Mouse (Mus musculus): ENCODE measurements at regions not wholly inside any gene's neighbourhood (a gene's known extent, or its start where the extent isn't known, plus 50 kb on each side); places are given as distances from the start of the nearest gene placed in this dataset.

GRCm38 (mm10) chr10:117544680-117545546 lies 84.4 kb upstream of the Cpm start:
- ATAC-seq (replicated peaks; ENCODE audit: low FRiP score, low TSS enrichment, poor library complexity, severe bottlenecking) = no peak

- ATAC-seq (replicated peaks; ENCODE audit: low FRiP score, low TSS enrichment, poor library complexity, severe bottlenecking) = no peak
These were observed 85.2 kb upstream of the Cpm start for GRCm38 (mm10) chr10:117543995-117544679.

GRCm38 (mm10) chr10:117543696-117543950 lies 85.7 kb upstream of the Cpm start:
- ATAC-seq (replicated peaks; ENCODE audit: low FRiP score, low TSS enrichment, poor library complexity, severe bottlenecking) = no peak

GRCm38 (mm10) chr10:117542886-117543695 lies 86.2 kb upstream of the Cpm start:
- ATAC-seq (replicated peaks; ENCODE audit: low FRiP score, low TSS enrichment, poor library complexity, severe bottlenecking) = no peak

GRCm38 (mm10) chr10:117542351-117542750 lies 86.9 kb upstream of the Cpm start:
- ATAC-seq (replicated peaks; ENCODE audit: low FRiP score, low TSS enrichment, poor library complexity, severe bottlenecking) = no peak

GRCm38 (mm10) chr10:117541487-117541886 lies 87.8 kb upstream of the Cpm start:
- no peak for ATAC-seq (replicated peaks; ENCODE audit: low FRiP score, low TSS enrichment, poor library complexity, severe bottlenecking)

- no peak for ATAC-seq (replicated peaks; ENCODE audit: low FRiP score, low TSS enrichment, poor library complexity, severe bottlenecking)
These were observed 88.4 kb upstream of the Cpm start for GRCm38 (mm10) chr10:117540747-117541398.

GRCm38 (mm10) chr10:117540112-117540594 lies 89.1 kb upstream of the Cpm start:
- no peak for ATAC-seq (replicated peaks; ENCODE audit: low FRiP score, low TSS enrichment, poor library complexity, severe bottlenecking)

GRCm38 (mm10) chr10:117539532-117539931 lies 89.8 kb upstream of the Cpm start:
- ATAC-seq (replicated peaks; ENCODE audit: low FRiP score, low TSS enrichment, poor library complexity, severe bottlenecking) = no peak

GRCm38 (mm10) chr10:117538725-117539124 lies 90.6 kb upstream of the Cpm start:
- ATAC-seq (replicated peaks; ENCODE audit: low FRiP score, low TSS enrichment, poor library complexity, severe bottlenecking) = no peak

- ATAC-seq (replicated peaks; ENCODE audit: low FRiP score, low TSS enrichment, poor library complexity, severe bottlenecking) = no peak
These were observed 92.3 kb upstream of the Cpm start for GRCm38 (mm10) chr10:117536769-117537599.

- ATAC-seq (replicated peaks; ENCODE audit: low FRiP score, low TSS enrichment, poor library complexity, severe bottlenecking) = no peak
These were observed 93.5 kb upstream of the Cpm start for GRCm38 (mm10) chr10:117535843-117536242.

- no peak for ATAC-seq (replicated peaks; ENCODE audit: low FRiP score, low TSS enrichment, poor library complexity, severe bottlenecking)
These were observed 94.1 kb upstream of the Cpm start for GRCm38 (mm10) chr10:117534992-117535719.

- ATAC-seq (replicated peaks; ENCODE audit: low FRiP score, low TSS enrichment, poor library complexity, severe bottlenecking) = no peak
These were observed 94.8 kb upstream of the Cpm start for GRCm38 (mm10) chr10:117534478-117534877.

GRCm38 (mm10) chr10:117533541-117534386 lies 95.5 kb upstream of the Cpm start:
- ATAC-seq (replicated peaks; ENCODE audit: low FRiP score, low TSS enrichment, poor library complexity, severe bottlenecking) = no peak

- no peak for ATAC-seq (replicated peaks; ENCODE audit: low FRiP score, low TSS enrichment, poor library complexity, severe bottlenecking)
These were observed 96.4 kb upstream of the Cpm start for GRCm38 (mm10) chr10:117532750-117533540.
